Mouse (Mus musculus) MEL (cell line): ENCODE data around the gene Diablo. TPM values are rescaled to one million over a fixed set of nuclear protein-coding genes. Genes with fewer than 3 reads are reported as not detected.
A peak's percentile ranks its signal among the peaks of the same experiment; 100 is the strongest.

Experiments
- DNase-seq: peaks from one replicate; pipeline ENCODE4 v3.0.0; 2011; ENCODE audit warnings: low read depth, low spot score
- H3K27ac ChIP-seq: 2 replicates; pipeline ENCODE4 v1.5.1; 2012; ENCODE audit warnings: low read depth, mild to moderate bottlenecking, control low read depth, low read length, moderate library complexity; ENCODE audit not compliant: control insufficient read depth
- H3K27me3 ChIP-seq, 2 experiments: fragments of 150-350 bp in 1 of 2; sonication (generic) in 1 of 2; 2 replicates each; pipeline ENCODE4 v1.6.1; 2012; ENCODE audit warnings: low read length in 2 of 2, mild to moderate bottlenecking in 2 of 2, improper control_type of control experiment in 1 of 2, moderate library complexity in 1 of 2; ENCODE audit not compliant: insufficient read depth in 2 of 2, control insufficient read depth in 1 of 2
- H3K36me3 ChIP-seq, 2 experiments: 2 replicates each; pipeline ENCODE4 v1.6.1; 2012 to 2014; ENCODE audit warnings: low read length in 2 of 2, improper control_type of control experiment in 1 of 2, inconsistent platforms in 1 of 2, mild to moderate bottlenecking in 1 of 2; ENCODE audit not compliant: insufficient read depth in 2 of 2, control insufficient read depth in 1 of 2
- H3K4me1 ChIP-seq, 2 experiments: fragments of 150-350 bp in 1 of 2; sonication (generic) in 1 of 2; 2 replicates each; pipeline ENCODE4 v1.6.1; 2012; ENCODE audit warnings: low read length in 2 of 2, improper control_type of control experiment in 1 of 2, mild to moderate bottlenecking in 1 of 2; ENCODE audit not compliant: insufficient read depth in 2 of 2, control insufficient read depth in 1 of 2
- H3K4me3 ChIP-seq, 2 experiments: fragments of 150-350 bp in 1 of 2; sonication (generic) in 1 of 2; 2 replicates each; pipeline ENCODE4 v1.5.1; 2012; ENCODE audit warnings: low read depth in 2 of 2, low read length in 2 of 2, mild to moderate bottlenecking in 2 of 2, moderate library complexity in 2 of 2, control low read depth in 1 of 2, improper control_type of control experiment in 1 of 2; ENCODE audit not compliant: control insufficient read depth in 1 of 2, insufficient read depth in 1 of 2
- H3K79me2 ChIP-seq: 2 replicates; pipeline ENCODE4 v1.6.1; 2012; ENCODE audit warnings: mild to moderate bottlenecking, low read length, moderate library complexity; ENCODE audit not compliant: control insufficient read depth, poor library complexity, insufficient read depth
- H3K9ac ChIP-seq: 2 replicates; pipeline ENCODE4 v1.6.1; 2012; ENCODE audit warnings: low read depth, mild to moderate bottlenecking, control low read depth, low read length, moderate library complexity; ENCODE audit not compliant: control insufficient read depth, poor library complexity, severe bottlenecking
- H3K9me3 ChIP-seq: fragments of 150-350 bp; sonication (generic); replicated peaks from 2 replicates; pipeline ENCODE4 v1.6.1; 2012; ENCODE audit warnings: mild to moderate bottlenecking, low read length, improper control_type of control experiment, moderate library complexity; ENCODE audit not compliant: insufficient read depth
- CHD1 ChIP-seq: IDR thresholded peaks from 2 replicates; pipeline ENCODE4 v1.6.1; 2012; ENCODE audit warnings: low read depth, mild to moderate bottlenecking, inconsistent platforms, low read length, improper control_type of control experiment
- CHD2 ChIP-seq: IDR thresholded peaks from 2 replicates; pipeline ENCODE4 v1.6.1; 2011; ENCODE audit warnings: low read length, improper control_type of control experiment
- CTCF ChIP-seq, 3 experiments: IDR thresholded peaks in 2 of 3; conservative IDR thresholded peaks in 1 of 3; 2 replicates each; pipeline ENCODE4 v1.5.1; 2011 to 2012; ENCODE audit warnings: low read length in 3 of 3, low read depth in 2 of 3, mild to moderate bottlenecking in 2 of 3, improper control_type of control experiment in 1 of 3, inconsistent platforms in 1 of 3, mixed read lengths in 1 of 3, moderate library complexity in 1 of 3; ENCODE audit not compliant: control insufficient read depth in 1 of 3, insufficient read depth in 1 of 3, poor library complexity in 1 of 3, severe bottlenecking in 1 of 3
- E2F4 ChIP-seq: IDR thresholded peaks from 2 replicates; pipeline ENCODE4 v1.6.1; 2011; ENCODE audit warnings: low read depth, low read length, improper control_type of control experiment, borderline replicate concordance
- ELF1 ChIP-seq: IDR thresholded peaks from 2 replicates; pipeline ENCODE4 v1.6.1; 2014; ENCODE audit warnings: low read depth, mild to moderate bottlenecking, inconsistent platforms, low read length, improper control_type of control experiment, moderate library complexity
- EP300 ChIP-seq, 2 experiments: IDR thresholded peaks; 2 replicates each; pipeline ENCODE4 v1.6.1; 2011; ENCODE audit warnings: improper control_type of control experiment in 2 of 2, low read length in 2 of 2, low read depth in 1 of 2, mild to moderate bottlenecking in 1 of 2
- ETS1 ChIP-seq: IDR thresholded peaks from 2 replicates; pipeline ENCODE4 v1.6.1; 2012; ENCODE audit warnings: low read depth, mild to moderate bottlenecking, inconsistent platforms, low read length, improper control_type of control experiment, moderate library complexity
- GABPA ChIP-seq: IDR thresholded peaks from 2 replicates; pipeline ENCODE4 v1.6.1; 2012; ENCODE audit warnings: low read depth, mild to moderate bottlenecking, inconsistent platforms, low read length, improper control_type of control experiment, moderate library complexity
- GATA1 ChIP-seq: IDR thresholded peaks from 2 replicates; pipeline ENCODE4 v1.6.1; 2011; ENCODE audit warnings: low read depth, low read length, improper control_type of control experiment
- HCFC1 ChIP-seq: IDR thresholded peaks from 2 replicates; pipeline ENCODE4 v1.6.1; 2012; ENCODE audit warnings: low read depth, mild to moderate bottlenecking, inconsistent platforms, low read length, improper control_type of control experiment, moderate library complexity
- MAX ChIP-seq: IDR thresholded peaks from 2 replicates; pipeline ENCODE4 v1.6.1; 2011; ENCODE audit warnings: low read length, improper control_type of control experiment
- MAZ ChIP-seq: IDR thresholded peaks from 2 replicates; pipeline ENCODE4 v1.6.1; 2012; ENCODE audit warnings: low read depth, mild to moderate bottlenecking, inconsistent platforms, low read length, improper control_type of control experiment
- MEF2A ChIP-seq: IDR thresholded peaks from 2 replicates; pipeline ENCODE4 v1.6.1; 2014; ENCODE audit warnings: low read depth, mild to moderate bottlenecking, inconsistent platforms, low read length, improper control_type of control experiment; ENCODE audit not compliant: poor library complexity, insufficient replicate concordance, severe bottlenecking; ENCODE audit errors: extremely low read depth
- MXI1 ChIP-seq: IDR thresholded peaks from 2 replicates; pipeline ENCODE4 v1.6.1; 2011; ENCODE audit warnings: mild to moderate bottlenecking, low read depth, low read length, improper control_type of control experiment
- MYB ChIP-seq: IDR thresholded peaks from 2 replicates; pipeline ENCODE4 v1.6.1; 2011; ENCODE audit warnings: mild to moderate bottlenecking, low read depth, low read length, improper control_type of control experiment
- MYC ChIP-seq: IDR thresholded peaks from 2 replicates; pipeline ENCODE4 v1.6.1; 2011; ENCODE audit warnings: low read depth, mild to moderate bottlenecking, low read length, improper control_type of control experiment, moderate library complexity
- NELFE ChIP-seq: IDR thresholded peaks from 2 replicates; pipeline ENCODE4 v1.6.1; 2011; ENCODE audit warnings: low read depth, low read length, improper control_type of control experiment
- NRF1 ChIP-seq: IDR thresholded peaks from 2 replicates; pipeline ENCODE4 v1.6.1; 2014; ENCODE audit warnings: low read depth, mild to moderate bottlenecking, inconsistent platforms, low read length, improper control_type of control experiment, moderate library complexity; ENCODE audit not compliant: poor library complexity, insufficient read depth, severe bottlenecking
- POLR2A ChIP-seq, 2 experiments: IDR thresholded peaks; 2 replicates each; pipeline ENCODE4 v1.6.1; 2011 to 2012; ENCODE audit warnings: low read length in 2 of 2, mild to moderate bottlenecking in 2 of 2, control low read depth in 1 of 2, improper control_type of control experiment in 1 of 2, low read depth in 1 of 2, moderate library complexity in 1 of 2; ENCODE audit not compliant: control insufficient read depth in 1 of 2, insufficient read depth in 1 of 2, poor library complexity in 1 of 2
- POLR2AphosphoS2 ChIP-seq: IDR thresholded peaks from 2 replicates; pipeline ENCODE4 v1.6.1; 2011; ENCODE audit warnings: low read length, improper control_type of control experiment
- POLR2AphosphoS5 ChIP-seq: IDR thresholded peaks from 2 replicates; pipeline ENCODE4 v1.6.1; 2012; ENCODE audit warnings: low read depth, borderline replicate concordance, mild to moderate bottlenecking, inconsistent platforms, low read length, moderate library complexity, mixed read lengths
- RAD21 ChIP-seq: IDR thresholded peaks from 2 replicates; pipeline ENCODE4 v1.6.1; 2011; ENCODE audit warnings: mild to moderate bottlenecking, low read depth, low read length, improper control_type of control experiment
- RCOR1 ChIP-seq: IDR thresholded peaks from 2 replicates; pipeline ENCODE4 v1.6.1; 2012; ENCODE audit warnings: low read depth, mild to moderate bottlenecking, inconsistent platforms, low read length, improper control_type of control experiment
- SIN3A ChIP-seq: IDR thresholded peaks from 2 replicates; pipeline ENCODE4 v1.6.1; 2012; ENCODE audit warnings: low read length, improper control_type of control experiment, inconsistent platforms
- SMC3 ChIP-seq: IDR thresholded peaks from 2 replicates; pipeline ENCODE4 v1.6.1; 2011; ENCODE audit warnings: low read depth, low read length, improper control_type of control experiment
- TAL1 ChIP-seq: IDR thresholded peaks from 2 replicates; pipeline ENCODE4 v1.6.1; 2012; ENCODE audit warnings: mild to moderate bottlenecking, inconsistent platforms, low read length, moderate library complexity, mixed read lengths
- TCF12 ChIP-seq: IDR thresholded peaks from 2 replicates; pipeline ENCODE4 v1.6.1; 2014; ENCODE audit warnings: low read depth, mild to moderate bottlenecking, inconsistent platforms, low read length, improper control_type of control experiment, moderate library complexity
- USF1 ChIP-seq: IDR thresholded peaks from 2 replicates; pipeline ENCODE4 v1.6.1; 2014; ENCODE audit warnings: low read depth, mild to moderate bottlenecking, inconsistent platforms, low read length, improper control_type of control experiment, moderate library complexity
- ZC3H11A ChIP-seq: IDR thresholded peaks from 2 replicates; pipeline ENCODE4 v1.6.1; 2012; ENCODE audit warnings: low read depth, mild to moderate bottlenecking, inconsistent platforms, low read length, improper control_type of control experiment
- ZKSCAN1 ChIP-seq: IDR thresholded peaks from 2 replicates; pipeline ENCODE4 v1.6.1; 2012; ENCODE audit warnings: low read depth, mild to moderate bottlenecking, inconsistent platforms, low read length, improper control_type of control experiment, moderate library complexity
- ZMIZ1 ChIP-seq: IDR thresholded peaks from 2 replicates; pipeline ENCODE4 v1.6.1; 2012; ENCODE audit warnings: low read depth, mild to moderate bottlenecking, inconsistent platforms, low read length, improper control_type of control experiment, moderate library complexity
- polyA plus RNA-seq, 2 experiments: library from polyadenylated mRNA; stranded (reverse) in 1 of 2; unstranded in 1 of 2; fragments of >175 nt in 1 of 2; fragments of >200 nt in 1 of 2; gene quantifications; 2 replicates each; pipeline versions ENCODE4 v1.2.1 to v1.2.4; 2012; ENCODE audit warnings: low replicate concordance in 2 of 2, low read depth in 1 of 2; ENCODE audit not compliant: insufficient read length in 2 of 2, insufficient read depth in 1 of 2, missing spikeins in 1 of 2
- total RNA-seq: library from RNA; depleted of rRNA; stranded (reverse); fragments of 300-350 nt; gene quantifications from 2 replicates; pipeline ENCODE4 v1.2.3, GENCODE M21; 2012; rRNA removed

The Diablo gene
- 46.8 and 48.9 TPM in 2 replicates for total RNA-seq
- 10 to 100 TPM in 1 of 2 experiments, not detected in 1; 70.8 TPM for polyA plus RNA-seq

GRCm38 (mm10) chr5:123523692-123524392 is at the start of gene Diablo:
TSS of gene Diablo (minus strand) at chr5:123524176.
- peak within 1 kb of the TSS; percentile 3; the same call in 1 of the 2 replicates for H3K27ac ChIP-seq

GRCm38 (mm10) chr5:123573362-123573761 is 49.4 kb upstream of the Diablo start:
- no peaks in the 10 kb centered on the region for H3K9me3 ChIP-seq
- peak; percentile 49 for DNase-seq
- H3K27me3 ChIP-seq, result no peaks in the 10 kb centered on the region
- peaks cover 4 to 7% of the 10 kb centered on the region in 2 experiments for H3K4me1 ChIP-seq
- H3K79me2 ChIP-seq, result peaks cover 9% of the 10 kb centered on the region
- H3K36me3 ChIP-seq, result peaks cover 0 to 11% of the 10 kb centered on the region in 2 experiments; a peak in 2 of 4 replicates
- TF ChIP-seq CHD2 (no peak), MAZ (no peak), ZKSCAN1 (no peak), RCOR1 (no peak), ZC3H11A (no peak), SMC3 (no peak), TCF12 (no peak), CHD1 (no peak), RAD21 (no peak), POLR2A (IDR thresholded peaks at IDR 0.05; ENCODE audit: control insufficient read depth in 1 of 2, insufficient read depth in 1 of 2, low read depth in 1 of 2, low read length in 2 of 2, poor library complexity in 1 of 2) (no peak), GATA1 (no peak), MEF2A (no peak), MAX (no peak), POLR2AphosphoS5 (no peak), GABPA (no peak), ZMIZ1 (no peak), E2F4 (no peak)
- TF ChIP-seq, all 39 proteins: peak for 0
- Histone ChIP-seq H3K9ac (peak overlapping the region; percentile 34), H3K27ac (no peak overlapping the region), H3K4me3 (peak overlapping the region; percentile 21 to 38)

More at GRCm38 (mm10) chr5:123523692-123524392, at the start of gene Diablo:
- Histone ChIP-seq H3K27me3 (no peaks in the 10 kb centered on the region), H3K9me3 (no peaks in the 10 kb centered on the region), H3K4me3 (peak within 1 kb of the TSS; percentile 88 to 99), H3K36me3 (peaks cover 0 to 4% of the 10 kb centered on the region in 2 experiments; a peak in 3 of 4 replicates), H3K9ac (peak within 1 kb of the TSS; percentile 85), H3K4me1 (peaks cover 3 to 10% of the 10 kb centered on the region in 2 experiments; a peak in 3 of 4 replicates), H3K79me2 (peaks cover 6% of the 10 kb centered on the region)
- TF ChIP-seq POLR2A (IDR thresholded peaks at IDR 0.05; ENCODE audit: control insufficient read depth in 1 of 2, insufficient read depth in 1 of 2, low read depth in 1 of 2, low read length in 2 of 2, poor library complexity in 1 of 2) (peak; percentile 89 to 91), EP300 (IDR thresholded peaks at IDR 0.05; ENCODE audit: low read depth in 1 of 2, low read length in 2 of 2) (peak in 1 of 2 experiments; percentile 44; a peak in 2 of 4 replicates), CTCF (IDR thresholded peaks at IDR 0.05 in 2 of 3, conservative IDR thresholded peaks at IDR 0.05 in 1 of 3; ENCODE audit: control insufficient read depth in 1 of 3, insufficient read depth in 1 of 3, low read depth in 2 of 3, low read length in 3 of 3, poor library complexity in 1 of 3, severe bottlenecking in 1 of 3) (0 out of 6 replicates have a peak, but pooled peaks of 1 of the 3 experiments have one; percentile 5), RAD21 (no peak), TCF12 (peak; percentile 43; the same call in 1 of the 2 replicates), ZKSCAN1 (0 out of 2 replicates have a peak, but pooled peaks have one; percentile 28), ELF1 (peak; percentile 78), MYC (no peak), USF1 (peak; percentile 30; the same call in 1 of the 2 replicates), MAZ (peak; percentile 95; the same call in 1 of the 2 replicates), NRF1 (0 out of 2 replicates have a peak, but pooled peaks have one; percentile 20), ZMIZ1 (peak; percentile 92), POLR2AphosphoS2 (peak; percentile 96), ETS1 (peak; percentile 28; the same call in 1 of the 2 replicates), MYB (peak; percentile 95), SIN3A (peak; percentile 84; the same call in 1 of the 2 replicates), NELFE (peak; percentile 93), HCFC1 (peak; percentile 83), MAX (no peak), MXI1 (no peak), TAL1 (no peak)
- peak; percentile 98 for DNase-seq
